Mouse (Mus musculus) stomach, postnatal 0 days (tissue): ENCODE results near the gene Ccdc33. TPM values are rescaled to one million over a fixed set of nuclear protein-coding genes. Genes with fewer than 3 reads are reported as not detected.
A peak's percentile ranks its signal among the peaks of the same experiment; 100 is the strongest.

Source experiments
- ATAC-seq: fragments of 200-750 bp; cut with Nextera tagmentation; 2 replicates; pipeline ENCODE4 v1.8.0; 2017; ENCODE audit not compliant: low FRiP score, low TSS enrichment
- DNase-seq: peaks from one replicate; pipeline ENCODE4 v3.0.0-alpha.2; 2016; ENCODE audit warnings: low spot score
- H3K27ac ChIP-seq: fragments of 300-500 bp; sonication (generic); replicated peaks from 2 replicates; pipeline ENCODE4 v1.5.1; 2014; ENCODE audit warnings: mild to moderate bottlenecking, control low read depth
- H3K27me3 ChIP-seq: fragments of 300-500 bp; sonication (generic); 2 replicates; pipeline ENCODE4 v1.6.1; 2014; ENCODE audit warnings: low read length; ENCODE audit not compliant: control insufficient read depth, insufficient read depth
- H3K36me3 ChIP-seq: fragments of 300-500 bp; sonication (generic); 2 replicates; pipeline ENCODE4 v1.6.1; 2014; ENCODE audit warnings: low read length, mixed read lengths; ENCODE audit not compliant: control insufficient read depth, insufficient read depth
- H3K4me1 ChIP-seq: fragments of 300-500 bp; sonication (generic); replicated peaks from 2 replicates; pipeline ENCODE4 v1.6.1; 2014; ENCODE audit warnings: antibody characterized with exemption; ENCODE audit not compliant: control insufficient read depth, insufficient read depth
- H3K4me2 ChIP-seq: fragments of 300-500 bp; sonication (generic); replicated peaks from 2 replicates; pipeline ENCODE4 v1.6.1; 2014; ENCODE audit warnings: low read depth, mild to moderate bottlenecking, control low read depth, moderate library complexity
- H3K4me3 ChIP-seq: fragments of 300-500 bp; sonication (generic); 2 replicates; pipeline ENCODE4 v1.5.1; 2014; ENCODE audit warnings: low read depth, low read length, control low read depth
- H3K9ac ChIP-seq: fragments of 300-500 bp; sonication (generic); 2 replicates; pipeline ENCODE4 v1.6.1; 2014; ENCODE audit warnings: mild to moderate bottlenecking, low read length, control low read depth, mixed read lengths
- H3K9me3 ChIP-seq: fragments of 300-500 bp; sonication (generic); 2 replicates; pipeline ENCODE4 v1.6.1; 2016; ENCODE audit warnings: low read length; ENCODE audit not compliant: control insufficient read depth
- CTCF ChIP-seq: IDR thresholded peaks from 2 replicates; pipeline ENCODE4 v1.5.1; 2016; ENCODE audit warnings: antibody characterized with exemption, low read depth, mild to moderate bottlenecking, moderate library complexity
- EP300 ChIP-seq: optimal IDR thresholded peaks from 2 replicates; pipeline ENCODE3; 2016; ENCODE audit warnings: antibody characterized with exemption
- WGBS: fragments of 180-500 bp; shearing (Covaris S2); extraction: QIAGEN DNeasy Blood & Tissue Kit; methylation state at CpG from one replicate; pipeline ENCODE4 v1.1.7; 2014; 5-methylcytosine and 5-hydroxymethylcytosine counted together
- polyA plus RNA-seq: library from polyadenylated mRNA; unstranded; fragments of >200 nt; fragmentation: Nextera tagmentation; extraction: Ambion mirVana; gene quantifications from 2 replicates; pipeline ENCODE4 v1.2.1, GENCODE M21; 2015

Ccdc33 gene
- polyA plus RNA-seq, 1 experiment from 2014 or later, result not detected

- no peak for DNase-seq
- Histone ChIP-seq H3K27ac (no peak overlapping the region), H3K9ac (no peak overlapping the region), H3K36me3 (no peaks in the 10 kb centered on the region), H3K4me3 (no peak overlapping the region), H3K4me1 (no peaks in the 10 kb centered on the region), H3K9me3 (no peaks in the 10 kb centered on the region), H3K27me3 (no peaks in the 10 kb centered on the region), H3K4me2 (no peak overlapping the region)
- TF ChIP-seq EP300 (no peak), CTCF (no peak)
- no peak for ATAC-seq
- WGBS, result 84% methylated on average over 6 of the region's 6 CpGs
Measured at GRCm38 (mm10) chr9:58015856-58016255, 102.8 kb downstream of the Ccdc33 start.

GRCm38 (mm10) chr9:58014393-58015160 lies 104.0 kb downstream of the Ccdc33 start:
- no peak overlapping the region for H3K9ac ChIP-seq
- no peaks in the 10 kb centered on the region for H3K36me3 ChIP-seq
- no peak for ATAC-seq
- no peak for TF ChIP-seq EP300
- TF ChIP-seq CTCF, result no peak
- H3K4me3 ChIP-seq, result no peak overlapping the region
- H3K4me1 ChIP-seq, result no peaks in the 10 kb centered on the region
- WGBS, result 48% methylated on average over 8 of the region's 8 CpGs
- no peak overlapping the region for H3K4me2 ChIP-seq
- DNase-seq, result no peak
- H3K27me3 ChIP-seq, result no peaks in the 10 kb centered on the region
- no peak overlapping the region for H3K27ac ChIP-seq
- H3K9me3 ChIP-seq, result no peaks in the 10 kb centered on the region

- Histone ChIP-seq H3K27me3 (no peaks in the 10 kb centered on the region), H3K4me3 (no peak overlapping the region), H3K27ac (no peak overlapping the region), H3K4me1 (no peaks in the 10 kb centered on the region), H3K4me2 (no peak overlapping the region), H3K9me3 (no peaks in the 10 kb centered on the region), H3K9ac (no peak overlapping the region), H3K36me3 (no peaks in the 10 kb centered on the region)
- ATAC-seq, result no peak
- DNase-seq, result no peak
- TF ChIP-seq EP300, result no peak
- no peak for TF ChIP-seq CTCF
- WGBS, result 63% methylated on average over 2 of the region's 2 CpGs
Measured at GRCm38 (mm10) chr9:58012935-58013334, 105.7 kb downstream of the Ccdc33 start.

- ATAC-seq, result no peak
- WGBS, result 74% methylated on average over 2 of the region's 2 CpGs
- no peak overlapping the region for H3K9ac ChIP-seq
- TF ChIP-seq CTCF (no peak), EP300 (no peak)
- H3K27me3 ChIP-seq, result no peaks in the 10 kb centered on the region
- no peaks in the 10 kb centered on the region for H3K36me3 ChIP-seq
- no peak for DNase-seq
- no peak overlapping the region for H3K4me3 ChIP-seq
- no peak overlapping the region for H3K4me2 ChIP-seq
- H3K4me1 ChIP-seq, result no peaks in the 10 kb centered on the region
- H3K9me3 ChIP-seq, result no peaks in the 10 kb centered on the region
- H3K27ac ChIP-seq, result no peak overlapping the region
Measured at GRCm38 (mm10) chr9:58012486-58012885, 106.1 kb downstream of the Ccdc33 start.

- DNase-seq (no peak), ATAC-seq (no peak)
- Histone ChIP-seq H3K4me3 (no peak overlapping the region), H3K4me1 (no peaks in the 10 kb centered on the region), H3K27me3 (no peaks in the 10 kb centered on the region), H3K4me2 (no peak overlapping the region), H3K9me3 (no peaks in the 10 kb centered on the region), H3K9ac (no peak overlapping the region), H3K27ac (no peak overlapping the region), H3K36me3 (no peaks in the 10 kb centered on the region)
- WGBS, result 76% methylated on average over 8 of the region's 8 CpGs
- TF ChIP-seq CTCF (no peak), EP300 (no peak)
Measured at GRCm38 (mm10) chr9:58011552-58011951, 107.1 kb downstream of the Ccdc33 start.

- TF ChIP-seq EP300 (no peak), CTCF (no peak)
- H3K36me3 ChIP-seq, result no peaks in the 10 kb centered on the region
- no peak for ATAC-seq
- no peak overlapping the region for H3K4me2 ChIP-seq
- H3K9me3 ChIP-seq, result no peaks in the 10 kb centered on the region
- no peak overlapping the region for H3K4me3 ChIP-seq
- no peaks in the 10 kb centered on the region for H3K27me3 ChIP-seq
- H3K9ac ChIP-seq, result no peak overlapping the region
- no peaks in the 10 kb centered on the region for H3K4me1 ChIP-seq
- H3K27ac ChIP-seq, result no peak overlapping the region
- 35% methylated on average over 7 of the region's 7 CpGs for WGBS
- DNase-seq, result peak; percentile 22
Measured at GRCm38 (mm10) chr9:58011027-58011426, 107.6 kb downstream of the Ccdc33 start.
